Comparison of ENCODE assay signal across 9 mouse cellular contexts in genomic region chr3:94373090-94373489, GRCm38 (mm10). TPM values are rescaled to one million over a fixed set of nuclear protein-coding genes. Genes with fewer than 3 reads are reported as not detected.
DNase-seq lines count a peak whose midpoint lies in the region; ATAC-seq and TF ChIP-seq lines count a peak whose summit lies in the region.
"Had no signal": no experiment of that assay in that cellular context is flagged by ENCODE, and none has a peak within 500 bp of the region (broad histone marks: within the 10 kb centered on the region; RNA-seq: fewer than 3 reads in every experiment).

No protein-coding gene starts in this region.

- WGBS in forebrain, embryonic 15.5 days, result under 1% methylated on average over 10 of the region's 10 CpGs
- WGBS in limb, embryonic 11.5 days, result 3% methylated on average over 10 of the region's 10 CpGs
- WGBS in neural tube, embryonic 12.5 days, result 4% methylated on average over 10 of the region's 10 CpGs

- intact Hi-C loops in gastrocnemius, adult 2 months (cut with DNase I), result loop anchor here (5.0 kb wide), 1 partner anchor 69 kb away; the partner anchor contains the start of genes Mrpl9 and Oaz3

- peak; percentile 27; the same call in 1 of the 2 replicates for ATAC-seq in forebrain, embryonic 15.5 days (replicated peaks)
- ATAC-seq in limb, embryonic 11.5 days (ENCODE audit: insufficient number of reproducible peaks, low FRiP score, low TSS enrichment, low read depth), result no peak
- peak; percentile 57 for ATAC-seq in neural tube, embryonic 12.5 days (ENCODE audit: low FRiP score, low read depth)

- H3K27me3 ChIP-seq in forebrain, embryonic 15.5 days, result no peaks in the 10 kb centered on the region
- H3K27me3 ChIP-seq in limb, embryonic 11.5 days (ENCODE audit: control insufficient read depth, insufficient read depth, low read length), result 0 out of 2 replicates have a peak, but pooled peaks cover 2% of the 10 kb centered on the region
- 0 out of 2 replicates have a peak, but pooled peaks cover 5% of the 10 kb centered on the region for H3K27me3 ChIP-seq in neural tube, embryonic 12.5 days (replicated peaks)
- H3K27me3 ChIP-seq: CH12.LX had no signal

- no peak overlapping the region for H3K9ac ChIP-seq in forebrain, embryonic 15.5 days (replicated peaks)
- H3K9ac ChIP-seq in limb, embryonic 11.5 days (ENCODE audit: low read length), result no peak overlapping the region
- H3K9ac ChIP-seq in neural tube, embryonic 12.5 days, result no peak overlapping the region

- DNase-seq in gastrocnemius, adult 2 months, result peak; percentile 32
- no peak for DNase-seq in gastrocnemius, postnatal 4 days (ENCODE audit: low spot score in 2 of 2)
- peak; percentile 15 for DNase-seq in NIH3T3 (ENCODE audit: low read depth)
- no peak for DNase-seq in limb, embryonic 11.5 days (ENCODE audit: low spot score)
- DNase-seq in adrenal gland, postnatal 25 days, result no peak
- DNase-seq in testis, postnatal 14 days (ENCODE audit: low spot score), result no peak

- peak overlapping the region; percentile 80 for H3K4me3 ChIP-seq in gastrocnemius, adult 2 months
- no peak overlapping the region; the same call in 1 of the 2 replicates for H3K4me3 ChIP-seq in forebrain, embryonic 15.5 days
- no peak overlapping the region for H3K4me3 ChIP-seq in limb, embryonic 11.5 days (ENCODE audit: low read depth, low read length)
- no peak overlapping the region for H3K4me3 ChIP-seq in neural tube, embryonic 12.5 days

- TF ChIP-seq CTCF in gastrocnemius, adult 2 months (IDR thresholded peaks at IDR 0.05), result no peak

- H3K27ac ChIP-seq in gastrocnemius, adult 2 months, result peak overlapping the region; percentile 94
- H3K27ac ChIP-seq in forebrain, embryonic 15.5 days (replicated peaks), result no peak overlapping the region
- H3K27ac ChIP-seq in limb, embryonic 11.5 days (replicated peaks; ENCODE audit: low read depth, low read length), result no peak overlapping the region
- no peak overlapping the region for H3K27ac ChIP-seq in neural tube, embryonic 12.5 days

- H3K36me3 ChIP-seq in forebrain, embryonic 15.5 days, result no peaks in the 10 kb centered on the region
- no peaks in the 10 kb centered on the region for H3K36me3 ChIP-seq in limb, embryonic 11.5 days (ENCODE audit: control insufficient read depth, insufficient read depth, low read length)
- no peaks in the 10 kb centered on the region for H3K36me3 ChIP-seq in neural tube, embryonic 12.5 days

- H3K9me3 ChIP-seq in forebrain, embryonic 15.5 days, result no peaks in the 10 kb centered on the region
- H3K9me3 ChIP-seq in limb, embryonic 11.5 days (ENCODE audit: control insufficient read depth, low read length), result no peaks in the 10 kb centered on the region
- no peaks in the 10 kb centered on the region for H3K9me3 ChIP-seq in neural tube, embryonic 12.5 days

- H3K4me1 ChIP-seq in forebrain, embryonic 15.5 days, result peaks cover 29% of the 10 kb centered on the region
- H3K4me1 ChIP-seq in limb, embryonic 11.5 days (ENCODE audit: control insufficient read depth, insufficient read depth, low read length), result peaks cover 18% of the 10 kb centered on the region; the same call in 1 of the 2 replicates
- H3K4me1 ChIP-seq in neural tube, embryonic 12.5 days, result peaks cover 19% of the 10 kb centered on the region

- peak overlapping the region; percentile 27; the same call in 1 of the 2 replicates for H3K4me2 ChIP-seq in forebrain, embryonic 15.5 days (replicated peaks)
- H3K4me2 ChIP-seq in limb, embryonic 11.5 days (ENCODE audit: low read depth, severe bottlenecking), result peak overlapping the region; percentile 27
- peak overlapping the region; percentile 42 for H3K4me2 ChIP-seq in neural tube, embryonic 12.5 days (replicated peaks)

RNA-seq across cellular contexts. Expression of gene Rorc, which starts 0.5 kb away (rescaled TPM):
- total RNA-seq in gastrocnemius, adult 2 months (2021), result 10 to 100 TPM; 97.8 to 99.7 TPM
- 10 to 100 TPM; 21.5 to 22.9 TPM for total RNA-seq in gastrocnemius, postnatal 4 days (2021)
- polyA plus RNA-seq in forebrain, embryonic 15.5 days (2015; fragmentation: Nextera tagmentation; extraction: Ambion mirVana), result 1.0 and 1.2 TPM in 2 replicates
- 0.44 and 0.85 TPM in 2 replicates for polyA plus RNA-seq in limb, embryonic 11.5 days (2014; fragmentation: Nextera tagmentation; extraction: Ambion mirVana)
- 0.20 TPM in 2 replicates for polyA plus RNA-seq in neural tube, embryonic 12.5 days (2016; fragmentation: Nextera tagmentation; extraction: Ambion mirVana)
- 13.9 and 19.0 TPM in 2 replicates for total RNA-seq in adrenal gland, postnatal 25 days (2021)

RNA-seq across cellular contexts. Expression of gene C2cd4d, which starts 10.9 kb away (rescaled TPM):
- not detected for total RNA-seq in gastrocnemius, adult 2 months (2021)
- total RNA-seq in gastrocnemius, postnatal 4 days (2021), result under 1 TPM; 0.47 to 0.64 TPM
- polyA plus RNA-seq in forebrain, embryonic 15.5 days (2015; fragmentation: Nextera tagmentation; extraction: Ambion mirVana), result 1.3 and 1.7 TPM in 2 replicates
- 1.0 and 1.2 TPM in 2 replicates for polyA plus RNA-seq in limb, embryonic 11.5 days (2014; fragmentation: Nextera tagmentation; extraction: Ambion mirVana)
- polyA plus RNA-seq in neural tube, embryonic 12.5 days (2016; fragmentation: Nextera tagmentation; extraction: Ambion mirVana), result 2.4 and 3.1 TPM in 2 replicates
- total RNA-seq in adrenal gland, postnatal 25 days (2021), result 0.49 TPM in 1 of 2 replicates, not detected in the other
- total RNA-seq: CH12.LX had no signal

RNA-seq across cellular contexts. Expression of gene Lingo4, which starts 25.2 kb away (rescaled TPM):
- under 1 TPM; 0.31 to 0.39 TPM for total RNA-seq in gastrocnemius, adult 2 months (2021)
- under 1 TPM; 0.34 to 0.39 TPM for total RNA-seq in gastrocnemius, postnatal 4 days (2021)
- polyA plus RNA-seq in forebrain, embryonic 15.5 days (2015; fragmentation: Nextera tagmentation; extraction: Ambion mirVana), result 0.97 and 1.0 TPM in 2 replicates
- polyA plus RNA-seq in limb, embryonic 11.5 days (2014; fragmentation: Nextera tagmentation; extraction: Ambion mirVana), result not detected in 2 replicates
- 0.29 and 0.51 TPM in 2 replicates for polyA plus RNA-seq in neural tube, embryonic 12.5 days (2016; fragmentation: Nextera tagmentation; extraction: Ambion mirVana)
- total RNA-seq in adrenal gland, postnatal 25 days (2021), result 0.76 and 0.90 TPM in 2 replicates
- total RNA-seq: CH12.LX had no signal

RNA-seq across cellular contexts. Expression of gene Them5, which starts 31.2 kb away (rescaled TPM):
- not detected for total RNA-seq in gastrocnemius, adult 2 months (2021)
- under 1 TPM in 1 of 2 experiments, not detected in 1; 0.21 TPM for total RNA-seq in gastrocnemius, postnatal 4 days (2021)
- 0.78 and 1.1 TPM in 2 replicates for polyA plus RNA-seq in forebrain, embryonic 15.5 days (2015; fragmentation: Nextera tagmentation; extraction: Ambion mirVana)
- polyA plus RNA-seq in limb, embryonic 11.5 days (2014; fragmentation: Nextera tagmentation; extraction: Ambion mirVana), result not detected in 2 replicates
- not detected in 2 replicates for polyA plus RNA-seq in neural tube, embryonic 12.5 days (2016; fragmentation: Nextera tagmentation; extraction: Ambion mirVana)
- total RNA-seq in adrenal gland, postnatal 25 days (2021), result not detected in 2 replicates
- total RNA-seq: CH12.LX had no signal

RNA-seq across cellular contexts. Expression of gene Tdrkh, which starts 40.0 kb away (rescaled TPM):
- 1 to 10 TPM; 2.8 to 2.9 TPM for total RNA-seq in gastrocnemius, adult 2 months (2021)
- 10 to 100 TPM; 11.0 to 14.0 TPM for total RNA-seq in gastrocnemius, postnatal 4 days (2021)
- 65.3 and 65.9 TPM in 2 replicates for polyA plus RNA-seq in forebrain, embryonic 15.5 days (2015; fragmentation: Nextera tagmentation; extraction: Ambion mirVana)
- polyA plus RNA-seq in limb, embryonic 11.5 days (2014; fragmentation: Nextera tagmentation; extraction: Ambion mirVana), result 8.5 and 8.7 TPM in 2 replicates
- polyA plus RNA-seq in neural tube, embryonic 12.5 days (2016; fragmentation: Nextera tagmentation; extraction: Ambion mirVana), result 47.3 and 55.5 TPM in 2 replicates
- total RNA-seq in adrenal gland, postnatal 25 days (2021), result 8.2 and 10.6 TPM in 2 replicates
- total RNA-seq: CH12.LX had no signal

Comparison
In these comparisons a context has a peak if more than half of its experiments do, and no peak if none do; other contexts are left out.
1. DNase-seq: peak in gastrocnemius, adult 2 months (single experiment) and NIH3T3 (single experiment); none in gastrocnemius, postnatal 4 days (0 of 2), limb, embryonic 11.5 days (single experiment), adrenal gland, postnatal 25 days (single experiment) and testis, postnatal 14 days (single experiment).
2. Peak in every context shown above with its lines, with median percentiles within 50 percentile points of each other: H3K4me2 ChIP-seq.